Mouse (Mus musculus) lung, postnatal 25 days (tissue): Measurements from ENCODE around the gene Neurod2.

Source experiments
- DNase-seq: peaks from one replicate; pipeline ENCODE4 v3.0.0; 2022; ENCODE audit warnings: low spot score

The Neurod2 gene

GRCm38 (mm10) chr11:98354445-98354844, 25.0 kb upstream of the Neurod2 start:
- no peak for DNase-seq

GRCm38 (mm10) chr11:98353651-98354211, 24.3 kb upstream of the Neurod2 start:
- peak; percentile 78 for DNase-seq

GRCm38 (mm10) chr11:98352272-98352990, 23.0 kb upstream of the Neurod2 start:
- DNase-seq, result peak; percentile 55

GRCm38 (mm10) chr11:98349308-98349707, 19.9 kb upstream of the Neurod2 start:
- DNase-seq, result no peak

GRCm38 (mm10) chr11:98348083-98348961, 18.9 kb upstream of the Neurod2 start, which contains the start of gene Ppp1r1b:
Ppp1r1b (plus strand) TSS chr11:98348404.
- DNase-seq, result peak; percentile 63

- DNase-seq, result peak; percentile 63
These were observed 18.1 kb upstream of the Neurod2 start for GRCm38 (mm10) chr11:98347385-98348082.

GRCm38 (mm10) chr11:98346168-98346567, 16.7 kb upstream of the Neurod2 start:
- DNase-seq, result no peak

GRCm38 (mm10) chr11:98345253-98345652, 15.8 kb upstream of the Neurod2 start:
- peak; percentile 76 for DNase-seq

- DNase-seq, result peak; percentile 91
These were observed 12.8 kb upstream of the Neurod2 start for GRCm38 (mm10) chr11:98342000-98342945.

- DNase-seq, result no peak
These were observed 11.7 kb upstream of the Neurod2 start for GRCm38 (mm10) chr11:98341174-98341573.

GRCm38 (mm10) chr11:98340597-98340996, 11.1 kb upstream of the Neurod2 start:
- no peak for DNase-seq

- DNase-seq, result no peak
These were observed 10.3 kb upstream of the Neurod2 start for GRCm38 (mm10) chr11:98339679-98340287.

- no peak for DNase-seq
These were observed 9.6 kb upstream of the Neurod2 start for GRCm38 (mm10) chr11:98339071-98339501.

- DNase-seq, result no peak
These were observed 9.1 kb upstream of the Neurod2 start for GRCm38 (mm10) chr11:98338507-98338961.

- DNase-seq, result no peak
These were observed 7.0 kb upstream of the Neurod2 start for GRCm38 (mm10) chr11:98336245-98337107.

- DNase-seq, result no peak
These were observed 5.8 kb upstream of the Neurod2 start for GRCm38 (mm10) chr11:98335250-98335649.

GRCm38 (mm10) chr11:98333981-98334741, 4.7 kb upstream of the Neurod2 start:
- DNase-seq, result no peak

- no peak for DNase-seq
These were observed 3.8 kb upstream of the Neurod2 start for GRCm38 (mm10) chr11:98333263-98333696.
